Mouse (Mus musculus) myocyte (in vitro differentiated cells): ENCODE measurements at regions not wholly inside any gene's neighbourhood (a gene's known extent, or its start where the extent isn't known, plus 50 kb on each side); places are given as distances from the start of the nearest gene placed in this dataset.

ENCODE experiments used
- H3K27me3 ChIP-seq: one replicate; pipeline ENCODE4 v1.6.1; 2011; ENCODE audit not compliant: control insufficient read depth, insufficient read depth, insufficient read length
- H3K36me3 ChIP-seq: one replicate; pipeline ENCODE4 v1.6.1; 2011; ENCODE audit not compliant: control insufficient read depth, insufficient read depth
- H3K4me2 ChIP-seq: one replicate; pipeline ENCODE4 v1.6.1; 2011; ENCODE audit warnings: low read depth, control low read depth
- H3K4me3 ChIP-seq: one replicate; pipeline ENCODE4 v1.5.1; 2011; ENCODE audit warnings: mild to moderate bottlenecking, control low read depth, moderate library complexity
- H3K79me2 ChIP-seq: one replicate; pipeline ENCODE4 v1.6.1; 2011; ENCODE audit not compliant: control insufficient read depth, insufficient read depth
- H3ac ChIP-seq: one replicate; pipeline ENCODE4 v1.6.1; 2011; ENCODE audit not compliant: control insufficient read depth, insufficient read length
- CEBPB ChIP-seq: IDR thresholded peaks from 2 replicates; pipeline ENCODE4 v1.6.1; 2011; ENCODE audit warnings: mild to moderate bottlenecking, moderate library complexity; ENCODE audit not compliant: poor library complexity, insufficient read depth, severe bottlenecking
- E2F4 ChIP-seq: IDR thresholded peaks from one replicate; pipeline ENCODE4 v1.6.1; 2011; ENCODE audit warnings: mild to moderate bottlenecking, control low read depth, moderate library complexity; ENCODE audit not compliant: insufficient read depth
- MAX ChIP-seq: IDR thresholded peaks from one replicate; pipeline ENCODE4 v1.6.1; 2011; ENCODE audit warnings: low read depth, mild to moderate bottlenecking, control low read depth
- MYOD1 ChIP-seq, 3 experiments: IDR thresholded peaks; one replicate each; pipeline ENCODE4 v1.6.1; 2011; ENCODE audit warnings: control low read depth in 2 of 3, low read depth in 2 of 3, mild to moderate bottlenecking in 2 of 3, moderate library complexity in 1 of 3; ENCODE audit not compliant: insufficient read length in 2 of 3, control insufficient read depth in 1 of 3
- MYOG ChIP-seq, 3 experiments: IDR thresholded peaks; one replicate each; pipeline ENCODE4 v1.6.1; 2011; ENCODE audit warnings: control low read depth in 2 of 3, low read depth in 2 of 3, mild to moderate bottlenecking in 2 of 3; ENCODE audit not compliant: insufficient read length in 2 of 3, control insufficient read depth in 1 of 3, insufficient read depth in 1 of 3
- POLR2A ChIP-seq: IDR thresholded peaks from one replicate; pipeline ENCODE4 v1.6.1; 2011; ENCODE audit warnings: low read depth, mild to moderate bottlenecking, control low read depth, moderate library complexity; ENCODE audit not compliant: insufficient read length
- POLR2AphosphoS2 ChIP-seq: IDR thresholded peaks from one replicate; pipeline ENCODE4 v1.6.1; 2011; ENCODE audit warnings: low read depth, control low read depth; ENCODE audit not compliant: insufficient read length
- REST ChIP-seq: IDR thresholded peaks from one replicate; pipeline ENCODE4 v1.6.1; 2011; ENCODE audit warnings: mild to moderate bottlenecking, control low read depth, moderate library complexity; ENCODE audit not compliant: insufficient read depth, insufficient read length
- SRF ChIP-seq: IDR thresholded peaks from one replicate; pipeline ENCODE4 v1.6.1; 2011; ENCODE audit warnings: low read depth; ENCODE audit not compliant: control insufficient read depth, insufficient read length
- TCF12 ChIP-seq: IDR thresholded peaks from one replicate; pipeline ENCODE4 v1.6.1; 2011; ENCODE audit warnings: mild to moderate bottlenecking, control low read depth; ENCODE audit not compliant: poor library complexity, insufficient read depth, severe bottlenecking
- TCF3 ChIP-seq: IDR thresholded peaks from one replicate; pipeline ENCODE4 v1.6.1; 2011; ENCODE audit warnings: low read depth, control low read depth; ENCODE audit not compliant: insufficient read length
- USF1 ChIP-seq: IDR thresholded peaks from one replicate; pipeline ENCODE4 v1.6.1; 2011; ENCODE audit warnings: low read depth, mild to moderate bottlenecking, control low read depth, moderate library complexity

DNA sequence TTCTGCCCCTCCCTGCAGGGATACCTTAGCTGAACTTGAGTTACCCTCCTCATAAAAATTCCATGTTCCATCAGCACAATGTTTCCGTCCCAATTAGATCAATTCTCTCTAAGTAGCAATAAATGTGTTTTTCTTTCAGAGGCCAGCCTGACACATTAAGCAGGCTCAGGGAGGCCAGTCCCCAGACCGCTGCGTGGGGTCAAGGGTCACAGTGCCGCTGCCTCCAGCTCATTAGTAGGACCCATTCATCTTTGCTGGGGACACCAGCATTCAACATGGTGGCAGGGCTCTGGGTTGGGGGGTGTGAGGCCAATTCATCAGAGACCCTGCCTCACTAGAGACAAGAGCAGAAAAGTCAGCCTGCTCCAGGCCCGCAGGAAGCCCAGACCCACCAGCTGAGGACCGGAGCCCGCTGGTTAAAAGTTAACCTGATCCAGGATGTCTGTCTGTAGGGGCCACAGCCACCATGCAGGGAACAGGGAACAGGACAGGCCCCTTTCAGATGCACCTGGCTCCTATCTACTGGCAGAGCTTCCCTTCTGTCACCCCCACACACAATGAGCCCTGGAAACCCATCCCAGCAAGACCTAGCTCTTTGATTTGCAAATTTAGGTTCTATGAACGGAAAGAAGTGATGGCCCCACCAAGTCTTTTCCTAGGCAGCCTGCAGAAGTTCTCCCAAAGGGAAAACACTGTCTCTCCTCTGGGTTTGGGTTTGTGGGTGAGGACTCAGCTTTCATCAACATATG, 119.1 kb upstream of the Top1 start:
- Histone ChIP-seq H3K4me3 (no peak overlapping the region), H3K36me3 (no peaks in the 10 kb centered on the region), H3K27me3 (no peaks in the 10 kb centered on the region), H3K4me2 (no peak overlapping the region), H3ac (no peak overlapping the region), H3K79me2 (no peaks in the 10 kb centered on the region)
- TF ChIP-seq USF1 (no peak), MYOG (IDR thresholded peaks at IDR 0.05; ENCODE audit: control insufficient read depth in 1 of 3, insufficient read depth in 1 of 3, insufficient read length in 2 of 3, low read depth in 2 of 3) (no peak), POLR2A (no peak), SRF (no peak)

DNA sequence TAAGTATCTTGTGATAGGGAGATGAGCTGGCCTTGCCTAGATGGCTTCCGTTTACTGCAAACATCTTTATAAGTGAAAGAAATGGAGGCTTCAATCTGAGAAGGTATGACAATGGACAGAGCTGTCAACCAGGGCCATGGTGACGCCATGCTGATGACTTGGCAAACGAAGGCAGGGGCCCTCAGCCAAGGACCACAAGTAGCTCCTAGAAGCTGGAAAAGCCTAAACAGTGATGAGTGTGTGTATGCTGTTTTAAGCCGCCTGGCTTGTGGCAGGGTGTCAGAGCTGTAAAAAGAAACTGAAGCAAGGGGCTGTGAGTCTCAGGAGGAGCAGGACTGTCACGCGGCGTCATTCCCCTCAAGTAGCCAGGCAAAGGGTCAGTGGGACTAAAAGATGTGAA, 116.4 kb upstream of the Top1 start:
- no peak for TF ChIP-seq POLR2AphosphoS2
- TF ChIP-seq TCF3 = no peak
- TF ChIP-seq TCF12 = no peak
- TF ChIP-seq MYOD1 (IDR thresholded peaks at IDR 0.05; ENCODE audit: control insufficient read depth in 1 of 3, insufficient read length in 2 of 3, low read depth in 2 of 3) = no peak
- no peak for TF ChIP-seq MYOG (IDR thresholded peaks at IDR 0.05; ENCODE audit: control insufficient read depth in 1 of 3, insufficient read depth in 1 of 3, insufficient read length in 2 of 3, low read depth in 2 of 3)
- no peak for TF ChIP-seq CEBPB
- TF ChIP-seq POLR2A = no peak
- TF ChIP-seq SRF = no peak
- TF ChIP-seq USF1 = no peak
- TF ChIP-seq E2F4 = no peak
- TF ChIP-seq REST = no peak
- no peak for TF ChIP-seq MAX
- Histone ChIP-seq H3K4me2 (no peak overlapping the region), H3K27me3 (no peaks in the 10 kb centered on the region), H3K4me3 (no peak overlapping the region), H3K79me2 (no peaks in the 10 kb centered on the region), H3K36me3 (no peaks in the 10 kb centered on the region), H3ac (no peak overlapping the region)

DNA sequence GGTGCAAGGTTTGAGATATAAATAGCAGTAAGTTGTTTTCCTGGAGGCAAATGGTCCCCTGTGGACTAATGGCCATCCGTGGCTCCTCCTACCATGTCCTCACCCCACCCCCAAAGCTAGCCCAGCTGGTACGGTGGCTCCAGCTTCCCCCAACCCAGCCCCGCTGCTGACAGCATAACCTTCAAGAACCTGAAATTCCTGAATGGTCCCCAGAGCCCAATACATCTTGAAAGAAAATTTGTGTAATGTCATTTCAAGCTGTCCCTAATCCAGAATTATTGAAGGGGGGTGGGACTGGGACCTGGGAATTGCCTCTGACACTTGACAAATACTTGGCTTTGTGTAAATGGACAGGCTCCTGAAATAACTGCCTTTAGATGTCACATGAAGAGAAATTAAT, 115.3 kb upstream of the Top1 start:
- Histone ChIP-seq H3K36me3 (no peaks in the 10 kb centered on the region), H3ac (no peak overlapping the region), H3K79me2 (no peaks in the 10 kb centered on the region), H3K4me3 (no peak overlapping the region), H3K4me2 (no peak overlapping the region), H3K27me3 (no peaks in the 10 kb centered on the region)
- no peak for TF ChIP-seq MAX
- TF ChIP-seq POLR2AphosphoS2 = no peak
- no peak for TF ChIP-seq USF1
- no peak for TF ChIP-seq TCF3
- TF ChIP-seq TCF12 = no peak
- TF ChIP-seq POLR2A = no peak
- TF ChIP-seq SRF = no peak
- TF ChIP-seq E2F4 = no peak
- no peak for TF ChIP-seq MYOD1 (IDR thresholded peaks at IDR 0.05; ENCODE audit: control insufficient read depth in 1 of 3, insufficient read length in 2 of 3, low read depth in 2 of 3)
- TF ChIP-seq CEBPB = no peak
- TF ChIP-seq MYOG (IDR thresholded peaks at IDR 0.05; ENCODE audit: control insufficient read depth in 1 of 3, insufficient read depth in 1 of 3, insufficient read length in 2 of 3, low read depth in 2 of 3) = no peak
- no peak for TF ChIP-seq REST

DNA sequence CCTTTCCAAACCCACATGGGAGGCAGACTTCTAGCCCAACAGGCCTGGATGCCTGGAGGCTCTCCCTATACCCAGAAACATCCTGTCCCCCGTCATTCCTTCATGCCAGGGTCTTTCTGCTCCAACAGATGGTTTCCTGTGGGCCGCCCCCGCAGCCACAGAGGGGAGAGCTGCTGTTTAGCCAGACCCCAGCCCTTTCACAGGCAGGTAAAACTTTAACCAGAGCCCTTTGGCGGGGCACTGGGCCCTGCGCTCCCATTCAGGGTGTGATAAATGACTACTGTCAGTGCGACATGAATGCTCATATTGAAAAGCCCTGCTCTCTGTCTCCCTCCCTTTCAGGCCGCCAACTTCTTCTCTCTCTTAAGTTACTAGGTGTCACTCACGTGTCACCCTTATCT, 108.4 kb upstream of the Top1 start:
- no peak overlapping the region for H3ac ChIP-seq
- H3K36me3 ChIP-seq = no peaks in the 10 kb centered on the region
- H3K4me3 ChIP-seq = no peak overlapping the region
- no peaks in the 10 kb centered on the region for H3K79me2 ChIP-seq
- H3K4me2 ChIP-seq = no peak overlapping the region
- TF ChIP-seq REST = no peak
- TF ChIP-seq USF1 = no peak
- no peak for TF ChIP-seq MYOD1 (IDR thresholded peaks at IDR 0.05; ENCODE audit: control insufficient read depth in 1 of 3, insufficient read length in 2 of 3, low read depth in 2 of 3)
- TF ChIP-seq SRF = no peak
- TF ChIP-seq POLR2A = no peak
- no peak for TF ChIP-seq MYOG (IDR thresholded peaks at IDR 0.05; ENCODE audit: control insufficient read depth in 1 of 3, insufficient read depth in 1 of 3, insufficient read length in 2 of 3, low read depth in 2 of 3)
- TF ChIP-seq TCF3 = no peak
- no peak for TF ChIP-seq E2F4
- no peak for TF ChIP-seq MAX
- TF ChIP-seq TCF12 = no peak
- H3K27me3 ChIP-seq = peaks cover 8% of the 10 kb centered on the region

DNA sequence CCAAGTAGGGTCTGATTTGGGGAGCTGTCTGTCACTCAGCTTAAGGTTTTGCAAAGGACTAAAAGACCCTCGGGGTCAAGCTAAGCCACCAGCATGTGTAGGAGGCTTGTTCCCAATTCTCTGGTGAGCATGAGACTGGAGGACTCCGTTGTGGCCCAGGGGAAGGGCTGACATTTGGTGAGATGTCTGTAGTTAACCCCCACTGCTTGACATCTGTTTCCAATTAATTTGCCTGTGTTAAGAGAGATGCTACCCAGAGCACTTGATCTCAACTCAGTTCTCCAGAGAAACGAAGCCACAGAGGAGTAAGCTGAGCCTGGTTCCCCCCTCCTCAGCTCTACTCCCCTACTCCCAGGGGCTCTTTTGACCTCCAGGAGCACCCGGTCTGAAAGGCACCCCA, 100.2 kb upstream of the Top1 start:
- H3ac ChIP-seq = no peak overlapping the region
- no peak overlapping the region for H3K4me3 ChIP-seq
- TF ChIP-seq E2F4 (no peak), TCF3 (no peak), TCF12 (no peak), POLR2AphosphoS2 (no peak), REST (no peak), CEBPB (no peak), MYOD1 (IDR thresholded peaks at IDR 0.05; ENCODE audit: control insufficient read depth in 1 of 3, insufficient read length in 2 of 3, low read depth in 2 of 3) (no peak), SRF (no peak), USF1 (no peak), POLR2A (no peak), MYOG (IDR thresholded peaks at IDR 0.05; ENCODE audit: control insufficient read depth in 1 of 3, insufficient read depth in 1 of 3, insufficient read length in 2 of 3, low read depth in 2 of 3) (no peak), MAX (no peak)
- H3K4me2 ChIP-seq = no peak overlapping the region
- H3K79me2 ChIP-seq = no peaks in the 10 kb centered on the region
- no peaks in the 10 kb centered on the region for H3K36me3 ChIP-seq
- H3K27me3 ChIP-seq = no peaks in the 10 kb centered on the region
